Mouse (Mus musculus): ENCODE measurements around the gene Ddx19b. TPM values are rescaled to one million over a fixed set of nuclear protein-coding genes. Genes with fewer than 3 reads are reported as not detected.
A peak's percentile ranks its signal among the peaks of the same experiment; 100 is the strongest.

Ddx19b gene
- total and polyA plus RNA-seq, 3 experiments, result 12.6 to 14.4 (median 13.5) TPM

GRCm38 (mm10) chr8:110954776-110955175, 76.8 kb downstream of the Ddx19b start:
- H3K9ac ChIP-seq (ENCODE audit: insufficient read depth, low read depth), result peak overlapping the region; percentile 43
- H3K27ac ChIP-seq (ENCODE audit: insufficient read depth, low read depth), result peak overlapping the region; percentile 80
- H3K27me3 ChIP-seq (replicated peaks), result no peaks in the 10 kb centered on the region
- peaks cover 34% of the 10 kb centered on the region for H3K79me2 ChIP-seq (replicated peaks; ENCODE audit: control insufficient read depth, extremely low read depth, insufficient read depth, poor library complexity, severe bottlenecking)
- peak; percentile 91 for DNase-seq (ENCODE audit: extremely low read depth)
- H3K4me3 ChIP-seq (replicated peaks in 1 of 3; ENCODE audit: low read depth in 2 of 3, low read length in 2 of 3, poor library complexity in 1 of 3), result peak overlapping the region in 1 of 3 experiments; percentile 19
- dilution Hi-C loops (cut with MboI; ENCODE audit: extremely low pct_ligation_motif_present, extremely low pct_unique_long_range_greater_than_20kb, low sequenced_read_pairs) (no loop called here), in situ Hi-C loops (cut with MboI; ENCODE audit: low pct_ligation_motif_present, low pct_unique_long_range_greater_than_20kb, low sequenced_read_pairs) (no loop called here)
- peak; percentile 46; the same call in 1 of the 2 replicates for TF ChIP-seq ELF1 (IDR thresholded peaks at IDR 0.05; ENCODE audit: low read depth, low read length)
- peak; percentile 75 for TF ChIP-seq JUN (IDR thresholded peaks at IDR 0.05; ENCODE audit: insufficient read depth, low read depth, low read length)
- TF ChIP-seq USF2 (conservative IDR thresholded peaks at IDR 0.05; ENCODE audit: low read depth, low read length), result no peak
- peak; percentile 82 for TF ChIP-seq CHD2 (IDR thresholded peaks at IDR 0.05; ENCODE audit: low read length)
- no peak for TF ChIP-seq CTCF (conservative IDR thresholded peaks at IDR 0.05 in 1 of 2, IDR thresholded peaks at IDR 0.05 in 1 of 2; ENCODE audit: low read depth in 2 of 2, low read length in 2 of 2)
- TF ChIP-seq ETS1 (conservative IDR thresholded peaks at IDR 0.05; ENCODE audit: low read depth, low read length), result peak; percentile 93
- TF ChIP-seq ZC3H11A (IDR thresholded peaks at IDR 0.05; ENCODE audit: low read depth, low read length), result no peak
- peak; percentile 49 for TF ChIP-seq HCFC1 (IDR thresholded peaks at IDR 0.05; ENCODE audit: low read depth, low read length)
- no peak for TF ChIP-seq ZNF384 (IDR thresholded peaks at IDR 0.05; ENCODE audit: low read depth, low read length)
- no peak for TF ChIP-seq MAZ (IDR thresholded peaks at IDR 0.05; ENCODE audit: low read depth, low read length)
- TF ChIP-seq ZKSCAN1 (IDR thresholded peaks at IDR 0.05; ENCODE audit: borderline replicate concordance, low read depth, low read length), result no peak
- TF ChIP-seq SIN3A (IDR thresholded peaks at IDR 0.05; ENCODE audit: low read length), result peak; percentile 90
- TF ChIP-seq RCOR1 (conservative IDR thresholded peaks at IDR 0.05; ENCODE audit: low read depth, low read length), result peak; percentile 94
- peak; percentile 77; the same call in 1 of the 2 replicates for TF ChIP-seq MAFK (IDR thresholded peaks at IDR 0.05; ENCODE audit: insufficient replicate concordance, low read length)
- peak; percentile 98 for TF ChIP-seq TCF12 (IDR thresholded peaks at IDR 0.05; ENCODE audit: low read depth, low read length)
- 0 out of 2 replicates have a peak, but pooled peaks have one; percentile 54 for TF ChIP-seq KAT2A (IDR thresholded peaks at IDR 0.05; ENCODE audit: insufficient replicate concordance, low read length)
- TF ChIP-seq CHD1 (IDR thresholded peaks at IDR 0.05; ENCODE audit: low read depth, low read length), result peak; percentile 75; the same call in 1 of the 2 replicates
- no peak for TF ChIP-seq PAX5 (IDR thresholded peaks at IDR 0.05; ENCODE audit: low read length)
- TF ChIP-seq UBTF (IDR thresholded peaks at IDR 0.05; ENCODE audit: low read depth, low read length), result no peak
- TF ChIP-seq MYC (IDR thresholded peaks at IDR 0.05; ENCODE audit: low read depth, low read length), result peak; percentile 97
- TF ChIP-seq POLR2A (IDR thresholded peaks at IDR 0.05; ENCODE audit: low read depth, low read length), result peak; percentile 68
- no peak; the same call in 1 of the 2 replicates for TF ChIP-seq NELFE (IDR thresholded peaks at IDR 0.05; ENCODE audit: low read depth, low read length)
- TF ChIP-seq POLR2AphosphoS2 (IDR thresholded peaks at IDR 0.05; ENCODE audit: low read depth, low read length), result no peak
- TF ChIP-seq TBP (conservative IDR thresholded peaks at IDR 0.05; ENCODE audit: low read depth, low read length), result peak; percentile 77
- TF ChIP-seq RAD21 (IDR thresholded peaks at IDR 0.05; ENCODE audit: low read depth, low read length), result peak; percentile 27
- peak; percentile 79 for TF ChIP-seq JUND (conservative IDR thresholded peaks at IDR 0.05; ENCODE audit: low read depth, low read length)
- peak; percentile 68 for TF ChIP-seq ZMIZ1 (IDR thresholded peaks at IDR 0.05; ENCODE audit: low read depth, low read length)
- peak; percentile 91 for TF ChIP-seq MAX (IDR thresholded peaks at IDR 0.05; ENCODE audit: low read length)
- TF ChIP-seq SMC3 (IDR thresholded peaks at IDR 0.05; ENCODE audit: low read depth, low read length), result peak; percentile 41
- TF ChIP-seq USF1 (IDR thresholded peaks at IDR 0.05; ENCODE audit: low read depth, low read length), result no peak
- peak; percentile 88 for TF ChIP-seq MEF2A (IDR thresholded peaks at IDR 0.05; ENCODE audit: borderline replicate concordance, low read depth, low read length)
- peak; percentile 99 for TF ChIP-seq EP300 (IDR thresholded peaks at IDR 0.05; ENCODE audit: low read length)
- no peak for TF ChIP-seq GABPA (IDR thresholded peaks at IDR 0.05; ENCODE audit: insufficient replicate concordance, low read depth, low read length)
- TF ChIP-seq MXI1 (IDR thresholded peaks at IDR 0.05; ENCODE audit: low read depth, low read length), result peak; percentile 80; the same call in 1 of the 2 replicates
- peak; percentile 85 for TF ChIP-seq BHLHE40 (IDR thresholded peaks at IDR 0.05; ENCODE audit: low read depth, low read length)
- TF ChIP-seq IRF4 (IDR thresholded peaks at IDR 0.05; ENCODE audit: low read depth, low read length), result peak; percentile 98
- no peak for TF ChIP-seq E2F4 (IDR thresholded peaks at IDR 0.05; ENCODE audit: insufficient replicate concordance, low read depth, low read length)
- 0 out of 2 replicates have a peak, but pooled peaks have one; percentile 31 for TF ChIP-seq NRF1 (IDR thresholded peaks at IDR 0.05; ENCODE audit: low read depth, low read length)
- peak overlapping the region; percentile 59 for H3K4me2 ChIP-seq (ENCODE audit: insufficient read depth, low read depth, poor library complexity, severe bottlenecking)
- peaks cover 2% of the 10 kb centered on the region for H3K9me3 ChIP-seq (replicated peaks; ENCODE audit: low read length)
- H3K36me3 ChIP-seq (replicated peaks in 1 of 2; ENCODE audit: control insufficient read depth in 1 of 2, insufficient read depth in 1 of 2, low read length in 1 of 2), result peaks cover 45 to 67% of the 10 kb centered on the region in 2 experiments
- H3K4me1 ChIP-seq (ENCODE audit: control insufficient read depth in 1 of 2, insufficient read depth in 2 of 2), result peaks cover 26 to 69% of the 10 kb centered on the region in 2 experiments

All from CH12.LX (cell line).